Mouse (Mus musculus) midbrain, embryonic 13.5 days (tissue): Measurements from ENCODE around the gene Mfsd9. TPM values are rescaled to one million over a fixed set of nuclear protein-coding genes. Genes with fewer than 3 reads are reported as not detected.
"Not testable (repeated sequence)": the region's sequence is repeated elsewhere in the genome, so short reads cannot be mapped to it uniquely, and the experiment has no call there.

Source experiments
- ATAC-seq: fragments of 200-750 bp; cut with Nextera tagmentation; 2 replicates; pipeline ENCODE4 v1.8.0; 2017; ENCODE audit warnings: mild to moderate bottlenecking, moderate TSS enrichment, moderate library complexity
- H3K27ac ChIP-seq: fragments of 300-500 bp; sonication (generic); 2 replicates; pipeline ENCODE4 v1.5.1; 2015; ENCODE audit warnings: inconsistent platforms, mild to moderate bottlenecking, moderate library complexity
- H3K27me3 ChIP-seq: fragments of 300-500 bp; sonication (generic); 2 replicates; pipeline ENCODE4 v1.6.1; 2015; ENCODE audit warnings: mild to moderate bottlenecking, inconsistent platforms
- H3K36me3 ChIP-seq: fragments of 300-500 bp; sonication (generic); 2 replicates; pipeline ENCODE4 v1.6.1; 2015; ENCODE audit warnings: mild to moderate bottlenecking, inconsistent platforms
- H3K4me1 ChIP-seq: fragments of 300-500 bp; sonication (generic); replicated peaks from 2 replicates; pipeline ENCODE4 v1.6.1; 2015; ENCODE audit warnings: inconsistent platforms
- H3K4me2 ChIP-seq: fragments of 300-500 bp; sonication (generic); replicated peaks from 2 replicates; pipeline ENCODE4 v1.6.1; 2015; ENCODE audit warnings: moderate library complexity, mild to moderate bottlenecking, inconsistent platforms
- H3K4me3 ChIP-seq: fragments of 300-500 bp; sonication (generic); replicated peaks from 2 replicates; pipeline ENCODE4 v1.5.1; 2015; ENCODE audit warnings: mild to moderate bottlenecking, inconsistent platforms
- H3K9ac ChIP-seq: fragments of 300-500 bp; sonication (generic); replicated peaks from 2 replicates; pipeline ENCODE4 v1.6.1; 2015; ENCODE audit warnings: mild to moderate bottlenecking, inconsistent platforms
- H3K9me3 ChIP-seq: fragments of 300-500 bp; sonication (generic); 2 replicates; pipeline ENCODE4 v1.6.1; 2016; ENCODE audit warnings: mild to moderate bottlenecking, inconsistent platforms
- WGBS: fragments of 180-500 bp; shearing (Covaris S2); methylation state at CpG from one replicate; pipeline ENCODE4 v1.1.7; 2015; 5-methylcytosine and 5-hydroxymethylcytosine counted together
- polyA plus RNA-seq: library from polyadenylated mRNA; unstranded; fragments of >200 nt; fragmentation: Nextera tagmentation; extraction: Ambion mirVana; gene quantifications from 2 replicates; pipeline ENCODE4 v1.2.1, GENCODE M21; 2015

Mfsd9 gene
- polyA plus RNA-seq, 1 experiment from 2014 or later: 4.0 TPM

GRCm38 (mm10) chr1:40738246-40738645, 52.2 kb downstream of the Mfsd9 start:
- H3K4me3 ChIP-seq, ATAC-seq, H3K4me1 ChIP-seq, H3K9ac ChIP-seq, H3K4me2 ChIP-seq, H3K36me3 ChIP-seq, H3K9me3 ChIP-seq, H3K27me3 ChIP-seq, H3K27ac ChIP-seq: not testable (repeated sequence)
- WGBS: 97% methylated on average over 9 of the region's 9 CpGs

GRCm38 (mm10) chr1:40737671-40738070, 52.8 kb downstream of the Mfsd9 start:
- H3K27me3 ChIP-seq: no peaks in the 10 kb centered on the region

GRCm38 (mm10) chr1:40728636-40729035, 61.9 kb downstream of the Mfsd9 start:
- H3K27me3 ChIP-seq: no peaks in the 10 kb centered on the region
- no peak overlapping the region for H3K4me2 ChIP-seq
- no peak for ATAC-seq
- H3K9me3 ChIP-seq: no peaks in the 10 kb centered on the region
- no peak overlapping the region for H3K4me3 ChIP-seq
- H3K4me1 ChIP-seq: no peaks in the 10 kb centered on the region
- no peak overlapping the region for H3K27ac ChIP-seq
- no peak overlapping the region for H3K9ac ChIP-seq
- 100% methylated on average over 1 of the region's 1 CpGs for WGBS
- H3K36me3 ChIP-seq: no peaks in the 10 kb centered on the region

More at GRCm38 (mm10) chr1:40737671-40738070, 52.8 kb downstream of the Mfsd9 start:
- H3K4me1 ChIP-seq: no peaks in the 10 kb centered on the region
- H3K36me3 ChIP-seq: no peaks in the 10 kb centered on the region
- 87% methylated on average over 8 of the region's 8 CpGs for WGBS
- H3K4me2 ChIP-seq: no peak overlapping the region
- ATAC-seq: no peak
- no peaks in the 10 kb centered on the region for H3K9me3 ChIP-seq
- H3K9ac ChIP-seq: no peak overlapping the region
- H3K27ac ChIP-seq: no peak overlapping the region
- no peak overlapping the region for H3K4me3 ChIP-seq

- H3K27ac ChIP-seq: no peak overlapping the region
- H3K4me3 ChIP-seq: no peak overlapping the region
- H3K27me3 ChIP-seq: no peaks in the 10 kb centered on the region
- H3K4me1 ChIP-seq: no peaks in the 10 kb centered on the region
- ATAC-seq: no peak
- WGBS: 90% methylated on average over 7 of the region's 7 CpGs
- no peaks in the 10 kb centered on the region for H3K36me3 ChIP-seq
- H3K9ac ChIP-seq: no peak overlapping the region
- H3K4me2 ChIP-seq: no peak overlapping the region
- no peaks in the 10 kb centered on the region for H3K9me3 ChIP-seq
These were observed 63.1 kb downstream of the Mfsd9 start for GRCm38 (mm10) chr1:40727404-40727803.

- no peak overlapping the region for H3K4me2 ChIP-seq
- H3K27ac ChIP-seq: no peak overlapping the region
- no peak for ATAC-seq
- H3K36me3 ChIP-seq: no peaks in the 10 kb centered on the region
- H3K4me3 ChIP-seq: no peak overlapping the region
- H3K27me3 ChIP-seq: no peaks in the 10 kb centered on the region
- no peaks in the 10 kb centered on the region for H3K4me1 ChIP-seq
- no peaks in the 10 kb centered on the region for H3K9me3 ChIP-seq
- WGBS: 85% methylated on average over 10 of the region's 10 CpGs
- no peak overlapping the region for H3K9ac ChIP-seq
These were observed 64.4 kb downstream of the Mfsd9 start for GRCm38 (mm10) chr1:40726051-40726450.

Other genes with a start within 250 kb of the Mfsd9 start
- not detected in 2 replicates for gene Slc9a4, start 210.6 kb downstream of the Mfsd9 start, polyA plus RNA-seq
- 0.08 and 0.09 TPM in 2 replicates for gene Slc9a2, start 110.1 kb downstream of the Mfsd9 start, polyA plus RNA-seq
- 0.05 TPM in 1 of 2 replicates, not detected in the other for gene Tmem182, start 14.9 kb upstream of the Mfsd9 start, polyA plus RNA-seq